Mouse (Mus musculus) midbrain, embryonic 12.5 days (tissue): ENCODE results near the gene Galnt6. TPM values are rescaled to one million over a fixed set of nuclear protein-coding genes. Genes with fewer than 3 reads are reported as not detected.
A peak's percentile ranks its signal among the peaks of the same experiment; 100 is the strongest.

Experiments used
- ATAC-seq: fragments of 200-750 bp; cut with Nextera tagmentation; 2 replicates; pipeline ENCODE4 v1.8.0; 2017; ENCODE audit warnings: low read depth, moderate TSS enrichment, moderate library complexity; ENCODE audit not compliant: low FRiP score
- H3K27ac ChIP-seq: fragments of 300-500 bp; sonication (generic); replicated peaks from 2 replicates; pipeline ENCODE4 v1.5.1; 2016; ENCODE audit warnings: mild to moderate bottlenecking
- H3K27me3 ChIP-seq: fragments of 300-500 bp; sonication (generic); 2 replicates; pipeline ENCODE4 v1.6.1; 2016; ENCODE audit warnings: mild to moderate bottlenecking
- H3K36me3 ChIP-seq: fragments of 300-500 bp; sonication (generic); 2 replicates; pipeline ENCODE4 v1.6.1; 2016
- H3K4me1 ChIP-seq: fragments of 300-500 bp; sonication (generic); 2 replicates; pipeline ENCODE4 v1.6.1; 2016
- H3K4me2 ChIP-seq: fragments of 300-500 bp; sonication (generic); replicated peaks from 2 replicates; pipeline ENCODE4 v1.6.1; 2016; ENCODE audit warnings: mild to moderate bottlenecking, moderate library complexity
- H3K4me3 ChIP-seq: fragments of 300-500 bp; sonication (generic); 2 replicates; pipeline ENCODE4 v1.5.1; 2016; ENCODE audit warnings: mild to moderate bottlenecking
- H3K9ac ChIP-seq: fragments of 300-500 bp; sonication (generic); replicated peaks from 2 replicates; pipeline ENCODE4 v1.6.1; 2016; ENCODE audit warnings: mild to moderate bottlenecking, moderate library complexity
- H3K9me3 ChIP-seq: fragments of 300-500 bp; sonication (generic); 2 replicates; pipeline ENCODE4 v1.6.1; 2016; ENCODE audit warnings: mild to moderate bottlenecking
- WGBS: fragments of 180-500 bp; shearing (Covaris S2); methylation state at CpG from one replicate; pipeline ENCODE4 v1.1.7; 2016; 5-methylcytosine and 5-hydroxymethylcytosine counted together
- polyA plus RNA-seq: library from polyadenylated mRNA; unstranded; fragments of >200 nt; fragmentation: Nextera tagmentation; extraction: Ambion mirVana; gene quantifications from 2 replicates; pipeline ENCODE4 v1.2.1, GENCODE M21; 2016

Galnt6 gene
- polyA plus RNA-seq, 1 experiment from 2014 or later: 0.18 TPM

DNA sequence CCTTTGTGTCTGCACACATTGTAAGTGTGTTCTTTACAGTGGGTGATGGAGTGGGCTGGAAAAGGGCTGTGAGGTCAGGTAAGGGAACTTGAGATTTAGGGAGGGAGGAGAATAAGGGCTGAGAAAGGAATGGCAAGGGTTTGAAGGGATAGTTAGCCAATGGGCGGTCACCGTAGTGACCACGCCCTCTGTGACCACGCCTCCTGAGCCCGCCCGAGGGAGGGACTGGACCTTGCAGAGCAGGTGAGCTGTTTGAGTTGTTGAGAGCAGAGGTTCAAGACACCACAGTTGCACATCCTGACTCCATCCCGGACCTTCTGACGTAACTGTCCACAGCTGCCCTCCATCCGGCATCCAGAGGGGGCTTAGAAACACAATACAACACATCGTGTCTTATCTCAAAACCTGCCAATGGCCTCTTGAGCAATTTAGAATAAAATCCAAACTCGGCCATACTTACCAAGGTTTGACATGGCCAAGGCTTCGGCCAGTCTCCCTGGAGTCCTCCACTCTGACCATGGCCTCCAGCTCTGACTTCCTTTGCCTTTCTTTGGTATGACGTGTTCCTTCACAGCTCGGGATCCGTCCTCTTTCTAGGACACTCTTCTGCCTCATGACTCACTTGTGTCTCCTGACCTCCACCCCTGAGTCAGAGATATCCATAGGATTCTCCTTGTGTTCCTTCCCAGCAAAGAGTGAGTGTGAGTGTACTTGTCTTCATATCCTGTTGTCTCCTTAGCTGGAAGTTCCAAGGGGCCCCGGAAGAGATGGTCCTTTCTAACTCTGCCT lies 35.2 kb upstream of the Galnt6 start:
- Histone ChIP-seq H3K36me3 (0 out of 2 replicates have a peak, but pooled peaks cover 5% of the 10 kb centered on the region), H3K4me2 (no peak overlapping the region), H3K9me3 (no peaks in the 10 kb centered on the region), H3K4me1 (peaks cover 21% of the 10 kb centered on the region), H3K4me3 (no peak overlapping the region), H3K9ac (no peak overlapping the region), H3K27me3 (peaks cover 4% of the 10 kb centered on the region; the same call in 1 of the 2 replicates), H3K27ac (no peak overlapping the region)
- ATAC-seq: no peak
- whole genome bisulfite sequencing: 85% methylated on average over 16 of the region's 16 CpGs

DNA sequence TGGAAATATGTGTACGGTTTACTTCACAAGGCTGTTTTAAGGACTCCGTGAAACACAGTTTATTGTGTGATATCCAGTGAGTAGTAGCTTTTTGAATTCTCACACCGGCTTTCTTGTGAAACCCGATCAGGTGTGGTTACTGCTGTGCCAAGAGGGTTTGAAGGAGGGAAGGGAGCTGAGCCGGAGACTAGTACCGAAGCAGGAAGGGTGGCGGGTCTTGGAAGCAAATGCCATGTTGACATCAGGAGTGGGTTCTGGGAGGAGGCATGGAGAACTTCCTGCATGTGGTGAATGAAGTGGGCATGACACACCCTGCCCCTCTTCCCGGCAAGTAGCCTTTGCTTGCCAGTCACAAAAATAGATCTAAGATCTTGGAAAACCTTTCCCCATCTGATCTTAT lies 33.5 kb upstream of the Galnt6 start:
- H3K4me1 ChIP-seq: peaks cover 21% of the 10 kb centered on the region
- no peak for ATAC-seq
- no peaks in the 10 kb centered on the region for H3K9me3 ChIP-seq
- peaks cover 4% of the 10 kb centered on the region; the same call in 1 of the 2 replicates for H3K27me3 ChIP-seq
- H3K27ac ChIP-seq: 0 out of 2 replicates have a peak overlapping the region, but pooled peaks have one; percentile 89
- peak overlapping the region; percentile 79 for H3K4me3 ChIP-seq
- H3K4me2 ChIP-seq: peak overlapping the region; percentile 82
- WGBS: 47% methylated on average over 8 of the region's 8 CpGs
- H3K9ac ChIP-seq: peak overlapping the region; percentile 75
- H3K36me3 ChIP-seq: no peaks in the 10 kb centered on the region

DNA sequence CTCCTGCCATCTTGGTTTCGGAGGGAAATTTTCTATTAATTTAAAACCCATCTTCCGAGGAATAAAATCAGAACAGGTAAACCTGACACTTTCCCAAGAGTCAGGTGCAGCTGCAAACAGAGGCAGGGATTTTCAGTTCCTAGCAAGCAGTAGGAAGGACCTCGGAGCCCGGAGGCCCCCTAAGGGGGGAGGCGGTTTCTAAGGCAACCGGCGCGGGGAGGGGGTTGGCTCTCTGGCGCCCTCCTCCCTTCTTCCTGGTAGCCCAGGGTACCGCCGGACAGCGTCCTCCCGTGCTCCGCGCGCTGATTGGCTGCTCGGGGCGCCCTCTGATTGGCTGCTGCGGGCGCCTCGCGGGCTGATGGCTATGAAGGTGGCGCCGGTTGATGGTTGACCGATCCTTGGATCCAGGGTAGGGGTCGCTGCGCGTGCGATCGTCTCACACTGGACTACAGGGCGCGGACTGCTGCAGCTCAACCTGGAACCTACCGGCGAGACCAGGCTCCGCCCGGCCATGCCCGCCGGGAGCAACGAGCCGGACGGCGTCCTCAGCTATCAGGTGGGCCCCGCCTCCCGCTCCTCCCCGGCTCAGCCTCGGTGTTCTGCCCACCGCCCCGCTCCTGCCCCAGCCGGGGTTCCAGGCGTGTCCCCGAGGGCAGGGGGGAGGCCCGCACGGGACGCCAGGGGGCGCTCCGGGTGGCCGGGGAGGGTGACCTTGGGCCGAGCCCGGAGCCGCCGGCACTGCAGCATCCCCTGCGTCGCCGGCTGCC lies 32.4 kb upstream of the Galnt6 start, which contains the start of gene Slc4a8:
Gene Slc4a8 (plus strand): TSS at position 329 of the 767 bp plus-strand sequence.
- WGBS: under 1% methylated on average over 59 of the region's 64 CpGs
- peak within 1 kb of the TSS; percentile 75 for H3K9ac ChIP-seq
- peak within 1 kb of the TSS; percentile 79 for H3K4me3 ChIP-seq
- no peaks in the 10 kb centered on the region for H3K36me3 ChIP-seq
- peak within 1 kb of the TSS; percentile 82 for H3K4me2 ChIP-seq
- H3K9me3 ChIP-seq: no peaks in the 10 kb centered on the region
- peak within 1 kb of the TSS; percentile 89 for H3K27ac ChIP-seq
- peak; percentile 97 for ATAC-seq
- peaks cover 4% of the 10 kb centered on the region; the same call in 1 of the 2 replicates for H3K27me3 ChIP-seq
- H3K4me1 ChIP-seq: peaks cover 21% of the 10 kb centered on the region

DNA sequence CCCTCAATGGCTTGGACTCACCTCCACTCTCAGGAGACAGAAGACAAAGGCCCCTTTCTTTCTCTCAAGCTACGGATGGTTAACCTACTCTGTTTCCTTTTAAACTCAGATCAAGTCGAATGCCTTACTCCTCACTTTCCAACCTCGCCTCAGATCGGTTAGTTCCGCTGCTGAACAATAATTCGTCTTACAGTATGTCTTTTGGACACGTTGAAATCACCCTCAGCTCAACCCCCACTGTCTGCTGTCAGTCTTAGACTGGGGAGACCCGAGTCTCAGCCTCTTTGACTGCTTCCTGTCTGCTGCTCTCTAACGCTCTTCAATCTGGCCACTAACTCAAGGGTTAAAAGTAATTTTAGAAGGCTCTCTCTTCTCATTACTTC lies 31.9 kb upstream of the Galnt6 start:
- Histone ChIP-seq H3K9me3 (no peaks in the 10 kb centered on the region), H3K27ac (peak overlapping the region; percentile 89), H3K4me1 (peaks cover 21% of the 10 kb centered on the region), H3K36me3 (no peaks in the 10 kb centered on the region), H3K4me3 (peak overlapping the region; percentile 79), H3K4me2 (peak overlapping the region; percentile 82), H3K27me3 (peaks cover 4% of the 10 kb centered on the region; the same call in 1 of the 2 replicates), H3K9ac (0 out of 2 replicates have a peak overlapping the region, but pooled peaks have one; percentile 20)
- 0 out of 2 replicates have a peak, but pooled peaks have one; percentile 31 for ATAC-seq
- 18% methylated on average over 9 of the region's 9 CpGs for WGBS

DNA sequence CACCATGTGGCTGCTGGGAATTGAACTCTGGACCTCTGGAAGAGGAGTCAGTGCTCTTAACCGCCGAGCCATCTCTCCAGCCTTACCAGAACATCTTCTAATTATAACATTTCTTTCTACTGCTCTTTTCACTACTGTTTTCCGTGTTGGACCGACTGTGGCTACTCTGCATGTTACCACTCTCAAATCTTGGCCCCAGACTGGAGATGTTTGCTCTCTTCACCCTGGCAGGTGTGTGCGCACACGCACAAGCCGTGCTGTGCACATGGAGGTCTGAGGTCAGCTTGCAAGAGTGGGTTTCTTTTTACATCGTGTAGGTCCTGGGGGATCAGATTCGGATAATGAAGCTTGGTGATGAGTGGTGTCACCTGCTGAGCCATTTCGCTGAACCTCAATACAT lies 30.1 kb upstream of the Galnt6 start:
- H3K27ac ChIP-seq: no peak overlapping the region
- WGBS: 90% methylated on average over 10 of the region's 10 CpGs
- H3K9ac ChIP-seq: no peak overlapping the region
- no peak overlapping the region for H3K4me2 ChIP-seq
- H3K4me3 ChIP-seq: no peak overlapping the region
- no peak for ATAC-seq
- H3K4me1 ChIP-seq: peaks cover 33% of the 10 kb centered on the region
- H3K9me3 ChIP-seq: no peaks in the 10 kb centered on the region
- peaks cover 8% of the 10 kb centered on the region; the same call in 1 of the 2 replicates for H3K27me3 ChIP-seq
- no peaks in the 10 kb centered on the region for H3K36me3 ChIP-seq

DNA sequence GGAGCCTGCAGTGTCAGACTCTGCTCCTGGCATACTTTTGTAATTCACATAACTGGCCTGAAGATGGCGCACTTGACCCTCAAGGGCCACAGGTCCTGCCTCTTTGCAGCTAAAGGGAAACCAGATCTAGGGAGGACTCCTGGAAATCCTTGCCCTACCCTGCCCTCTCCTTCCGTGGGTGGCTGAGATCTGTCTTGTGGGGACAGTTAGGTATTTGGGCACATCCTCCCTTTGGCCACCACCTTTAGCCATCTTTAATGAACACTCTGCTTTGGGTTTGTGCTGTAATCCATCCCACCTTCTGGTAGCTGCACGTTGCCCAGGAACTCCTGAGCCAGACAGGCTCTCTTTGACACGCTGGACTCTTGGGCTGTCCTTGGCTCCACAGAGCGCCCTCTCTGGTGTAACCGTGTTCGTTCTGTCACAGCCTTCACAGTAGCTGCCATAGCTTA lies 28.4 kb upstream of the Galnt6 start:
- 1% methylated on average over 7 of the region's 7 CpGs for WGBS
- H3K27ac ChIP-seq: no peak overlapping the region
- H3K36me3 ChIP-seq: no peaks in the 10 kb centered on the region
- H3K27me3 ChIP-seq: peaks cover 4% of the 10 kb centered on the region; the same call in 1 of the 2 replicates
- H3K9ac ChIP-seq: no peak overlapping the region
- no peak for ATAC-seq
- peaks cover 27% of the 10 kb centered on the region for H3K4me1 ChIP-seq
- H3K4me3 ChIP-seq: no peak overlapping the region
- H3K4me2 ChIP-seq: no peak overlapping the region; the same call in 1 of the 2 replicates
- H3K9me3 ChIP-seq: no peaks in the 10 kb centered on the region

DNA sequence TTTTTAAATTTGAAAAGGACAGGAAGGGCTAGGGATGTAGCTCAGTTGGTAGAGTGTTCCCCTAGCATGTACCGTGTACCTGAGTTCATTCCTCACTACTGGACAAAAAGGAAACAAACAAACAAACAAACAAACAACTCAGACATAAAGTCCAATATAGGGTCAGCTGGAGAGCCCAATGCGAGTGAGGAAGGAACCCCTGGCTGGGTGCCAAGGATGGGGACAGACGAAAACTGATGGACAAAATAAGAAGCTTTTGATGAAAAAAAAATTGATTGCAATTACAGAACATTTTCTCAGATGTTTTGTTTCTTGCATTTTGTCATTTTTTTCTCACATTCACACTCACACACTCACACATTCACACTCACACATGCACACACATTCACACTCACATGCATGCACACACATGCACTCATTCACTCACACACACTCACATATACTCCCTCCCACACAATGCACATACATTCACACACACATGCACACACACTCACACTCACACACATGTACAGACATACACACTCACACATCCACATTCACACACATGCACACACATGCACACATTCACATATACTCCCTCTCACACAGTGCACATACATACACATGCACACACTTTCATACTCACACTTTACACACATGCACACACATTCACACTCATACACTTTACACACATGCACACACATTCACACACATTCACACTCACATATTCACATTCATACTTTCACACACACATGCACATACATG lies 26.9 kb upstream of the Galnt6 start:
- H3K27me3 ChIP-seq: peaks cover 4% of the 10 kb centered on the region; the same call in 1 of the 2 replicates
- H3K4me2 ChIP-seq: no peak overlapping the region
- WGBS: 84% methylated on average over 3 of the region's 3 CpGs
- H3K4me3 ChIP-seq: no peak overlapping the region
- H3K4me1 ChIP-seq: peaks cover 19% of the 10 kb centered on the region
- H3K9ac ChIP-seq: no peak overlapping the region
- no peaks in the 10 kb centered on the region for H3K9me3 ChIP-seq
- H3K27ac ChIP-seq: no peak overlapping the region
- ATAC-seq: no peak
- no peaks in the 10 kb centered on the region for H3K36me3 ChIP-seq

DNA sequence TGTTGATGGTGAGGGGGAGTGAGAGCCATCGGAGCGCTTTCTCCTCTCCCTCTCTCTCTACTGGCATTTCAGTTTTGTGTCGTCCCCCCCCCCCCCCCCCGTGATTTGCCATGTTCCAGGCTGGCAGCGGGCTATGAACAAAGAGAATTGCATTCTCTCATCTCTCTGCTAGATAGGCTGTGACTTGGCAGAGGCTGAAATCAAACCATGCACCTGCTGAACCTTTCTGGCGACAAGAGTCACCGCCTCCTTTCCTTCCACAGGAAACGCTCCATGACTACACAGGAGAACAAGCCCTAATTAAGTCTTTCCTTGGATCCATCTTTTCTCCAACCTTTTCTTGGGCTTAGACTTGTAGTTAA lies 26.3 kb upstream of the Galnt6 start:
- peaks cover 14% of the 10 kb centered on the region for H3K4me1 ChIP-seq
- H3K9me3 ChIP-seq: no peaks in the 10 kb centered on the region
- peaks cover 4% of the 10 kb centered on the region; the same call in 1 of the 2 replicates for H3K27me3 ChIP-seq
- 0 out of 2 replicates have a peak overlapping the region, but pooled peaks have one; percentile 13 for H3K4me2 ChIP-seq
- ATAC-seq: no peak
- no peak overlapping the region for H3K27ac ChIP-seq
- H3K9ac ChIP-seq: 0 out of 2 replicates have a peak overlapping the region, but pooled peaks have one; percentile 11
- WGBS: 54% methylated on average over 7 of the region's 8 CpGs
- H3K4me3 ChIP-seq: no peak overlapping the region
- H3K36me3 ChIP-seq: no peaks in the 10 kb centered on the region

DNA sequence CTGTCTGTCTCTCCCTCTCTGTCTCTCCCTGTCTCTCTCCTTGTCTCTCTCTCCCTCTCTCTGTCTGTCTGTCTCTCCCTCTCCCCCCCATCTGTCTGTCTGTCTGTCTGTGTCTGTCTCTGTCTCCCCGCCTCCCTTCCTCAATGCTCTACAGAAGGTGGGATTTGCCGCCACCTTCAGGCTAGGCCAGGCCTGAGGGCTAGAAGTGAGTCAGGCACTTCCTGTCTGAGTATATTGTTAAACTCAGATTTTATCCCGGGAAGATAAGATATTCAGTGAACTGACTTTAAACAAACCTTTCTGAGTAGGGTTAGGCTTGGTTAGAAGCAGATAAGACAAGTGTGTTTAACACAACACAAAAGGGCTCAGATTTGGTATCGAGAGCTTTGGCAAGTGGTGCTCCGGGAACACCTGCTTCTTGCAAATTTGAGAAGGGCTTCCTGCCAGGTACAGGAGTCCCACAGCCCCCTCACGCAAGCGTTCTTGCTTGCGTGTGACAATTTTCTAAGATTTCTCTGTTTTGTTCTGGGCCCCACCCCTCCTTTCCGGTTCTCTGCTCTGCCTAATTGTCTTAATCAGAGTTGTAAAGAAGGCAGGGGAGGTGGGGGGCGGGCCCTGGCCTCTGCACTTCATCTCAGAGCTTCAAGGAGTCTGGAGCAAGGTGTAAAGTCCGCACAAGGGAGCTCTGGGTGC lies 25.8 kb upstream of the Galnt6 start:
- Histone ChIP-seq H3K4me3 (no peak overlapping the region), H3K4me2 (0 out of 2 replicates have a peak overlapping the region, but pooled peaks have one; percentile 13), H3K4me1 (peaks cover 13% of the 10 kb centered on the region), H3K27me3 (peaks cover 4% of the 10 kb centered on the region; the same call in 1 of the 2 replicates), H3K9ac (0 out of 2 replicates have a peak overlapping the region, but pooled peaks have one; percentile 11), H3K9me3 (no peaks in the 10 kb centered on the region), H3K36me3 (no peaks in the 10 kb centered on the region), H3K27ac (no peak overlapping the region)
- WGBS: 11% methylated on average over 11 of the region's 11 CpGs
- no peak for ATAC-seq

DNA sequence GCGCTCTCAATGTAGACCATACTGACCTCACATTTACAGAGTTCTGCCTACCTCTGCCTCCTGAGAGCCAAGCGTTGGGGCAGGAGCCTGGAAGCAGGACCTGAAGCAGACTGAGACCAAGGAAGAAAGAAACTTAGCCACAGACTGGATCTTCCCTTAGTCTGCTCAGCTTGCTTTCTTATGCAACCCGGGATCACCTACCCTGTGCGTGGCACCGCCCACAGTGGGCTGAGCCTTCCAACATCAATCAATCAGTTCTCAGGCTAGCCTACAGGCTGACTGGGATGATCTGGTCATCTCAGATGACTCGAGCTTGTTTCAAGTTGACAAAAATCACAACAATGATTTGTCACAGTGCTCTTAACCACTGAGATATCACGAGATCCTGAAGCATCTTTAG lies 24.9 kb upstream of the Galnt6 start:
- no peak overlapping the region for H3K9ac ChIP-seq
- peaks cover 13% of the 10 kb centered on the region for H3K4me1 ChIP-seq
- WGBS: 37% methylated on average over 7 of the region's 7 CpGs

DNA sequence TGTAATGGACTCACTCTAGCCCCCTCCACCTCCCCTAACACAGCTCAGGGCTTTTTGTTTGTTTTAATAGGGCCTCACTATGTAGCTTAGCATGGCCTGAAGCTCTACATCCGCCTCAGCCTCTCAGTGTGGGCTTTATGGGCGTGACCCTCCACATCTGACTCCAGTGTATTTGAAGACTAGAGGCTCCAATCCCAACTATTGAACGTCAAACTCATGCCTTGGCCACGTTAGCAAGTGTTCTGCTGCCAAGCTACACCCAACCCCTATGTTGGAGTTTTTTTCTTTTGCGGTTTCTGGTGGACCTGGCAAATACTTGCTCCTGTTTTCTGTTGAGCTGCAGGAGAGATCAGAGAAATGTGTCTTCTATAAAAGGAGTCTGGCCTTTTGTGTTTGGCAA lies 23.9 kb upstream of the Galnt6 start:
- ATAC-seq: no peak
- Histone ChIP-seq H3K9ac (no peak overlapping the region), H3K27ac (no peak overlapping the region), H3K4me2 (no peak overlapping the region), H3K9me3 (no peaks in the 10 kb centered on the region), H3K4me1 (peaks cover 13% of the 10 kb centered on the region), H3K36me3 (no peaks in the 10 kb centered on the region), H3K4me3 (no peak overlapping the region), H3K27me3 (peaks cover 4% of the 10 kb centered on the region; the same call in 1 of the 2 replicates)
- WGBS: 69% methylated on average over 5 of the region's 5 CpGs

More for the DNA sequence above, 24.9 kb upstream of the Galnt6 start:
- no peak overlapping the region for H3K4me2 ChIP-seq
- no peaks in the 10 kb centered on the region for H3K36me3 ChIP-seq
- peaks cover 4% of the 10 kb centered on the region; the same call in 1 of the 2 replicates for H3K27me3 ChIP-seq
- H3K4me3 ChIP-seq: no peak overlapping the region
- no peak overlapping the region for H3K27ac ChIP-seq
- no peaks in the 10 kb centered on the region for H3K9me3 ChIP-seq
- no peak for ATAC-seq
